Mouse (Mus musculus): ENCODE measurements around the gene Sema6d. TPM values are rescaled to one million over a fixed set of nuclear protein-coding genes. Genes with fewer than 3 reads are reported as not detected.

The Sema6d gene
- polyA plus RNA-seq, 1 experiment = 59.6 TPM

- 13% methylated on average over 1 of the region's 1 CpGs for WGBS
Measured at GRCm38 (mm10) chr2:124258108-124258507, 168.3 kb downstream of the Sema6d start.

GRCm38 (mm10) chr2:124264309-124264708 lies 174.5 kb downstream of the Sema6d start:
- H3K4me1 ChIP-seq (ENCODE audit: control insufficient read depth, insufficient read depth, low read length) = no peaks in the 10 kb centered on the region
- TF ChIP-seq CTCF (IDR thresholded peaks at IDR 0.05; ENCODE audit: borderline replicate concordance, insufficient read depth, low read depth, low read length) (no peak), POLR2A (IDR thresholded peaks at IDR 0.05; ENCODE audit: borderline replicate concordance, insufficient read depth, low read length) (no peak)
- DNase-seq = no peak
- no peak overlapping the region for H3K27ac ChIP-seq (ENCODE audit: insufficient read depth, low read length)
- WGBS = 89% methylated on average over 3 of the region's 3 CpGs
- H3K27me3 ChIP-seq (ENCODE audit: control insufficient read depth, insufficient read depth, low read length) = no peaks in the 10 kb centered on the region
- H3K4me3 ChIP-seq (replicated peaks; ENCODE audit: insufficient read depth, low read depth, low read length) = no peak overlapping the region

More at GRCm38 (mm10) chr2:124258108-124258507, 168.3 kb downstream of the Sema6d start:
- DNase-seq = no peak
- Histone ChIP-seq H3K4me1 (ENCODE audit: control insufficient read depth, insufficient read depth, low read length) (no peaks in the 10 kb centered on the region), H3K27ac (ENCODE audit: insufficient read depth, low read length) (no peak overlapping the region), H3K4me3 (replicated peaks; ENCODE audit: insufficient read depth, low read depth, low read length) (no peak overlapping the region), H3K27me3 (ENCODE audit: control insufficient read depth, insufficient read depth, low read length) (no peaks in the 10 kb centered on the region)
- TF ChIP-seq POLR2A (IDR thresholded peaks at IDR 0.05; ENCODE audit: borderline replicate concordance, insufficient read depth, low read length) (no peak), CTCF (IDR thresholded peaks at IDR 0.05; ENCODE audit: borderline replicate concordance, insufficient read depth, low read depth, low read length) (no peak)

DNA sequence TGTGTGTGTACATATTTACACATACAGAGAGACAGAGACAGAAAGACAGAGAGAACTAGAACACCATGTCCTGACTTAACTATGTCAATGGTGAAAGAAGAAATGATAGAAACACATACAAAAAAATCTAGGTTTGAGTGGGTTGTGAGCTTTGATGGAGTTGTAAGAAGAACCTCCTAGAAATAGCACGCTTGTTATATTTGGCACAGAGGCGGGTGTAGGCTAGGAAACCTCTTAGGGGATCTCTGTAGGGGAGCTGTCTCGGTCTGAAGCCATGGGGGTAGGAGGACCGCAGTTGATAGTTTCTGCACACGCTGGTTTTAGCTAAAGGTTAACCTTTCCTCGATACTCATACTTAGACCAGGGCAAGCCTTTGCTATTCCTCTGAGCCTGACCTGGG lies 181.4 kb downstream of the Sema6d start:
- no peaks in the 10 kb centered on the region for H3K27me3 ChIP-seq (ENCODE audit: control insufficient read depth, insufficient read depth, low read length)
- DNase-seq = no peak
- TF ChIP-seq POLR2A (IDR thresholded peaks at IDR 0.05; ENCODE audit: borderline replicate concordance, insufficient read depth, low read length) = no peak
- no peak for TF ChIP-seq CTCF (IDR thresholded peaks at IDR 0.05; ENCODE audit: borderline replicate concordance, insufficient read depth, low read depth, low read length)
- 66% methylated on average over 6 of the region's 6 CpGs for WGBS
- no peak overlapping the region for H3K27ac ChIP-seq (ENCODE audit: insufficient read depth, low read length)
- H3K4me3 ChIP-seq (replicated peaks; ENCODE audit: insufficient read depth, low read depth, low read length) = no peak overlapping the region
- H3K4me1 ChIP-seq (ENCODE audit: control insufficient read depth, insufficient read depth, low read length) = no peaks in the 10 kb centered on the region

DNA sequence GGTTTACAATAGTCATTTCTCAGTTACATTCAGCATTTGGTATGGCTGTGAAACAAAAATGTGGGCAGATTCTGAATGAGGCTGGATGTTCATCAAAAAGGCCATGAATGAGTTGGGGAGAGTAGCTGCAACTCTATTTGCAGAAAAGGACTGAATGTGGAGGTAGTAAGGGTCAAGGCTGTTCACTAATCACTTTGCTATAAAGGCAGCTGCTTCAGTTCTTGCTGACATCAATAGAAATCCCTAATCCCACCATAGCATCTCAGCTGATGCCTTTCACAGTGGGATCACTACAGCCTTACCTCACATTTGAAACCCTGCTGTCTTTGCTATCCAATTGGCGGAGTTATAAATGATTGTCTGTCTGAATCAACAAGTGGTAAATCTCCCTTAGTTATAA lies 187.7 kb downstream of the Sema6d start:
- 71% methylated on average over 1 of the region's 1 CpGs for WGBS
- TF ChIP-seq POLR2A (IDR thresholded peaks at IDR 0.05; ENCODE audit: borderline replicate concordance, insufficient read depth, low read length) = no peak
- no peak for TF ChIP-seq CTCF (IDR thresholded peaks at IDR 0.05; ENCODE audit: borderline replicate concordance, insufficient read depth, low read depth, low read length)
- Histone ChIP-seq H3K4me3 (replicated peaks; ENCODE audit: insufficient read depth, low read depth, low read length) (no peak overlapping the region), H3K27ac (ENCODE audit: insufficient read depth, low read length) (no peak overlapping the region), H3K27me3 (ENCODE audit: control insufficient read depth, insufficient read depth, low read length) (no peaks in the 10 kb centered on the region), H3K4me1 (ENCODE audit: control insufficient read depth, insufficient read depth, low read length) (no peaks in the 10 kb centered on the region)
- DNase-seq = no peak

DNA sequence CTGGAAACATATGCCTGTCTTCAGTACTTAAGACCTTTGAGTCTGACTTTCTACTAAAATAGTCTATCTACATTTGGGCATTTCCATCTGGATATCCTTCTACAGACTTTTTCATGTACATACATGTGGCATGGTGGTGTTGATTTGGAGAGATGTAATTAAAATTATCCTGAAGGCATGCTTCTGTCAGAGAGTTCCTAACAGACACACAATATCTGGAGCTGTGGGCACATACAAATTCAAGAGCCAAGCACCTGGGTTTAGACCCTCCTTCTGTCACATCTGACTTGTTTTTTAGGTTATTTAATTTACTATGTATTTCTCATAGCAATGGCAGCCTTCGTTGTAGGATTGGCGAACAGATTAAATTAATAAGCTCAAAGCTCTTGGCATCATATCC lies 195.3 kb downstream of the Sema6d start:
- TF ChIP-seq POLR2A (IDR thresholded peaks at IDR 0.05; ENCODE audit: borderline replicate concordance, insufficient read depth, low read length) = no peak
- no peak for TF ChIP-seq CTCF (IDR thresholded peaks at IDR 0.05; ENCODE audit: borderline replicate concordance, insufficient read depth, low read depth, low read length)
- 65% methylated on average over 2 of the region's 2 CpGs for WGBS
- no peaks in the 10 kb centered on the region for H3K27me3 ChIP-seq (ENCODE audit: control insufficient read depth, insufficient read depth, low read length)
- no peak overlapping the region for H3K27ac ChIP-seq (ENCODE audit: insufficient read depth, low read length)
- H3K4me1 ChIP-seq (ENCODE audit: control insufficient read depth, insufficient read depth, low read length) = no peaks in the 10 kb centered on the region
- no peak for DNase-seq
- H3K4me3 ChIP-seq (replicated peaks; ENCODE audit: insufficient read depth, low read depth, low read length) = no peak overlapping the region

DNA sequence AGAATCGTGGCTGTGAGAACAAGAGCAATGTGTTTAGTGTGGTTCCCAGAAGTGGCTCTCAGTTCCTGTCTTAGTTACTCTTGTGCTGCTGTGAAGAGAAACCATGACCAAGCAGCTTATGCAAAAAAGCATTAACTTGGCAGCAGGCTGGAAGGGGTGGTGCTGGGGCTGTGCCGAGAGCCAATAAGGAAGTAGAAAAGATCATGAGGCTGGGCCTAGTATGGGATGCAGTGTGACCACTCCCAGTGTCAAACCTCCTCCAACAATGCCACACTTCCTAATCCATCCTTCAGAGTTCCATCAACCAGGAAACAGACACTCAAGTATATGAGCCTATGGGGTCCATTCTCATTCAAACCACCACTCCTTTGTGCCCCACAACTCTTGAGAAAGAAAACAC lies 199.6 kb downstream of the Sema6d start:
- 84% methylated on average over 2 of the region's 2 CpGs for WGBS

GRCm38 (mm10) chr2:124291145-124291544 lies 201.4 kb downstream of the Sema6d start:
- no peak overlapping the region for H3K27ac ChIP-seq (ENCODE audit: insufficient read depth, low read length)
- H3K4me1 ChIP-seq (ENCODE audit: control insufficient read depth, insufficient read depth, low read length) = no peaks in the 10 kb centered on the region
- no peak for TF ChIP-seq CTCF (IDR thresholded peaks at IDR 0.05; ENCODE audit: borderline replicate concordance, insufficient read depth, low read depth, low read length)
- WGBS = 33% methylated on average over 3 of the region's 3 CpGs
- H3K27me3 ChIP-seq (ENCODE audit: control insufficient read depth, insufficient read depth, low read length) = no peaks in the 10 kb centered on the region
- H3K4me3 ChIP-seq (replicated peaks; ENCODE audit: insufficient read depth, low read depth, low read length) = no peak overlapping the region
- no peak for DNase-seq

More for the DNA sequence above, 199.6 kb downstream of the Sema6d start:
- Histone ChIP-seq H3K27me3 (ENCODE audit: control insufficient read depth, insufficient read depth, low read length) (no peaks in the 10 kb centered on the region), H3K4me3 (replicated peaks; ENCODE audit: insufficient read depth, low read depth, low read length) (no peak overlapping the region), H3K4me1 (ENCODE audit: control insufficient read depth, insufficient read depth, low read length) (no peaks in the 10 kb centered on the region), H3K27ac (ENCODE audit: insufficient read depth, low read length) (no peak overlapping the region)
- DNase-seq = no peak
- TF ChIP-seq CTCF (IDR thresholded peaks at IDR 0.05; ENCODE audit: borderline replicate concordance, insufficient read depth, low read depth, low read length) (no peak), POLR2A (IDR thresholded peaks at IDR 0.05; ENCODE audit: borderline replicate concordance, insufficient read depth, low read length) (no peak)

GRCm38 (mm10) chr2:124293601-124294000 lies 203.8 kb downstream of the Sema6d start:
- TF ChIP-seq CTCF (IDR thresholded peaks at IDR 0.05; ENCODE audit: borderline replicate concordance, insufficient read depth, low read depth, low read length) = no peak
- TF ChIP-seq POLR2A (IDR thresholded peaks at IDR 0.05; ENCODE audit: borderline replicate concordance, insufficient read depth, low read length) = no peak
- H3K4me3 ChIP-seq (replicated peaks; ENCODE audit: insufficient read depth, low read depth, low read length) = no peak overlapping the region
- 54% methylated on average over 2 of the region's 2 CpGs for WGBS
- no peaks in the 10 kb centered on the region for H3K27me3 ChIP-seq (ENCODE audit: control insufficient read depth, insufficient read depth, low read length)
- DNase-seq = no peak
- H3K27ac ChIP-seq (ENCODE audit: insufficient read depth, low read length) = no peak overlapping the region
- no peaks in the 10 kb centered on the region; the same call in 1 of the 2 replicates for H3K4me1 ChIP-seq (ENCODE audit: control insufficient read depth, insufficient read depth, low read length)
